Mouse (Mus musculus) left cerebral cortex, postnatal 10 days (tissue): ENCODE measurements around the gene 2900092C05Rik. TPM values are rescaled to one million over a fixed set of nuclear protein-coding genes. Genes with fewer than 3 reads are reported as not detected.

Source experiments
- DNase-seq, 2 experiments: peaks; one replicate each; pipeline ENCODE4 v3.0.0; 2021 to 2022; ENCODE audit warnings: low spot score in 2 of 2, mixed read lengths in 1 of 2; ENCODE audit errors: extremely low spot score in 1 of 2
- intact Hi-C: fragments of 180-260 bp; cut with DNase I; formaldehyde crosslinking; loops from one replicate; pipeline ENCODE4 v1.15.1; 2025
- total RNA-seq, 2 experiments: library from RNA; stranded (reverse); gene quantifications; 2 replicates each; pipeline ENCODE4 v1.2.3; 2021

The 2900092C05Rik gene
- not detected for total RNA-seq

- DNase-seq, result no peak
- intact Hi-C loops, result no loop called here
These were observed at the start of gene 2900092C05Rik for GRCm38 (mm10) chr7:12512217-12512616. TSS of gene 2900092C05Rik (plus strand) at chr7:12512517.

GRCm38 (mm10) chr7:12478158-12479008 lies 33.9 kb upstream of the 2900092C05Rik start, which contains the start of gene Zfp606:
TSS of gene Zfp606 (plus strand) at chr7:12478293.
- DNase-seq, result peak; percentile 90 to 91
- intact Hi-C loops, result loop anchor here (5.0 kb wide), 1 partner anchor 61 kb away; no protein-coding TSS in a partner anchor

GRCm38 (mm10) chr7:12479009-12479346 lies 33.3 kb upstream of the 2900092C05Rik start:
- intact Hi-C loops, result loop anchor here (5.0 kb wide), 1 partner anchor 62 kb away; no protein-coding TSS in a partner anchor
- no peak for DNase-seq

- intact Hi-C loops, result loop anchor here (5.0 kb wide), 1 partner anchor 62 kb away; no protein-coding TSS in a partner anchor
- DNase-seq, result no peak
These were observed 32.8 kb upstream of the 2900092C05Rik start for GRCm38 (mm10) chr7:12479525-12479924.

GRCm38 (mm10) chr7:12483771-12484170 lies 28.5 kb upstream of the 2900092C05Rik start:
- intact Hi-C loops, result no loop called here
- no peak for DNase-seq

GRCm38 (mm10) chr7:12485956-12486355 lies 26.4 kb upstream of the 2900092C05Rik start:
- no peak for DNase-seq
- intact Hi-C loops, result no loop called here

- intact Hi-C loops, result no loop called here
- DNase-seq, result no peak
These were observed 25.6 kb upstream of the 2900092C05Rik start for GRCm38 (mm10) chr7:12486691-12487090.

- DNase-seq, result no peak
- intact Hi-C loops, result no loop called here
These were observed 1.4 kb upstream of the 2900092C05Rik start for GRCm38 (mm10) chr7:12510913-12511312.

Other genes with a start within 250 kb of the 2900092C05Rik start
- gene Vmn1r81, start 244.2 kb upstream of the 2900092C05Rik start, total RNA-seq, result under 1 TPM; 0.13 to 0.26 TPM
- gene Vmn1r82, start 212.1 kb upstream of the 2900092C05Rik start, total RNA-seq, result not detected
- gene Vmn1r83, start 183.0 kb upstream of the 2900092C05Rik start, total RNA-seq, result not detected
- gene Vmn1r84, start 143.2 kb upstream of the 2900092C05Rik start, total RNA-seq, result not detected
- 1 to 10 TPM; 8.0 to 8.1 TPM for gene Zfp551, start 89.8 kb upstream of the 2900092C05Rik start, total RNA-seq
- 10 to 100 TPM; 14.1 to 15.5 TPM for gene Zfp606, start 34.2 kb upstream of the 2900092C05Rik start, total RNA-seq
- gene Vmn2r53, start 96.3 kb downstream of the 2900092C05Rik start, total RNA-seq, result under 1 TPM; 0.06 to 0.08 TPM
- not detected for gene Vmn2r54, start 127.8 kb downstream of the 2900092C05Rik start, total RNA-seq
- gene Vmn2r55, start 172.5 kb downstream of the 2900092C05Rik start, total RNA-seq, result under 1 TPM in 1 of 2 experiments, not detected in 1; 0.16 TPM
- under 1 TPM; 0.04 to 0.11 TPM for gene Vmn2r56, start 222.5 kb downstream of the 2900092C05Rik start, total RNA-seq